Mouse (Mus musculus): ENCODE results near the gene Alg2. TPM values are rescaled to one million over a fixed set of nuclear protein-coding genes. Genes with fewer than 3 reads are reported as not detected.

Alg2 gene
- total RNA-seq, 2 experiments from 2014 or later, result 166 to 170 TPM

Other genes starting within 250 kb of the Alg2 start
- 10 to 100 TPM; 24.5 to 26.1 TPM for gene Tgfbr1, start 121.1 kb downstream of the Alg2 start, total RNA-seq (2021)
- gene Sec61b, start 325 bp upstream of the Alg2 start, total RNA-seq (2021), result 10 to 100 TPM; 62.5 to 67.3 TPM